Mouse (Mus musculus) intestine, embryonic 14.5 days (tissue): ENCODE data around the gene Frmd4b. TPM values are rescaled to one million over a fixed set of nuclear protein-coding genes. Genes with fewer than 3 reads are reported as not detected.

ENCODE experiments used
- ATAC-seq: fragments of 200-750 bp; cut with Nextera tagmentation; replicated peaks from 2 replicates; pipeline ENCODE4 v1.8.0; 2017; ENCODE audit warnings: low read depth, moderate number of reproducible peaks, moderate TSS enrichment, moderate library complexity; ENCODE audit not compliant: low FRiP score, low TSS enrichment
- DNase-seq: peaks from one replicate; pipeline ENCODE4 v3.0.0-alpha.2; 2018; ENCODE audit warnings: low spot score
- H3K27ac ChIP-seq: fragments of 300-500 bp; sonication (generic); 2 replicates; pipeline ENCODE4 v1.5.1; 2014; ENCODE audit warnings: low read depth, mild to moderate bottlenecking, control low read depth
- H3K27me3 ChIP-seq: fragments of 300-500 bp; sonication (generic); replicated peaks from 2 replicates; pipeline ENCODE4 v1.6.1; 2014; ENCODE audit warnings: low read length, control low read depth; ENCODE audit not compliant: control insufficient read depth, insufficient read depth
- H3K36me3 ChIP-seq: fragments of 300-500 bp; sonication (generic); 2 replicates; pipeline ENCODE4 v1.6.1; 2014; ENCODE audit warnings: low read length, control low read depth; ENCODE audit not compliant: control insufficient read depth, insufficient read depth
- H3K4me1 ChIP-seq: fragments of 300-500 bp; sonication (generic); replicated peaks from 2 replicates; pipeline ENCODE4 v1.6.1; 2014; ENCODE audit warnings: low read length, control low read depth, mixed read lengths; ENCODE audit not compliant: control insufficient read depth, insufficient read depth
- H3K4me2 ChIP-seq: fragments of 300-500 bp; sonication (generic); 2 replicates; pipeline ENCODE4 v1.6.1; 2014; ENCODE audit warnings: low read length
- H3K4me3 ChIP-seq: fragments of 300-500 bp; sonication (generic); 2 replicates; pipeline ENCODE4 v1.5.1; 2014; ENCODE audit warnings: low read depth, low read length, control low read depth, mixed read lengths
- H3K9ac ChIP-seq: fragments of 300-500 bp; sonication (generic); 2 replicates; pipeline ENCODE4 v1.6.1; 2014; ENCODE audit warnings: mild to moderate bottlenecking, low read length
- H3K9me3 ChIP-seq: fragments of 300-500 bp; sonication (generic); 2 replicates; pipeline ENCODE4 v1.6.1; 2016; ENCODE audit warnings: low read length, control low read depth; ENCODE audit not compliant: control insufficient read depth
- WGBS: fragments of 180-500 bp; shearing (Covaris S2); extraction: QIAGEN DNeasy Blood & Tissue Kit; methylation state at CpG from one replicate; pipeline ENCODE4 v1.1.7; 2014; 5-methylcytosine and 5-hydroxymethylcytosine counted together
- polyA plus RNA-seq: library from polyadenylated mRNA; unstranded; fragments of >200 nt; fragmentation: Nextera tagmentation; extraction: Ambion mirVana; gene quantifications from 2 replicates; pipeline ENCODE4 v1.2.1, GENCODE M21; 2014

Frmd4b gene
- polyA plus RNA-seq, 1 experiment from 2014 or later, result 17.1 TPM

DNA sequence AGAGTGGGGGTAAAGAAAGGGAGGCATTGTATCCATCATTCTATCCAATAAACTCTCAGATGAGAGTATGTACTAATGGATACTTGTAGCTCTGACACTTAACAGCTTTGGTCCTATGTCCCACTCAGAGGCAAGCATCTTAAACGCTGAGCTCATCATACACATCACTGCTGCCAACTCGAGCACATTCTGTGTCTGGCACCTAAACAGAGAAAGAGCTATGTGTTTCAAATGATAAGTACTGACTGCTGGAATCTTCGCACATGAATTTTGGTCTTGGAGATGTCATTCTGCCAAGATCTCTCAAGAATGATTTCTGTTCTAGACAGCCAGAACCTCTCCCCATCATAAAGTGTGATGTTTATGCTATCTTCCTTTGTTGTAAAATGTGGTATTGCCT, 284.0 kb downstream of the Frmd4b start:
- Histone ChIP-seq H3K36me3 (no peaks in the 10 kb centered on the region), H3K9ac (no peak overlapping the region), H3K9me3 (no peaks in the 10 kb centered on the region), H3K27me3 (no peaks in the 10 kb centered on the region), H3K4me3 (no peak overlapping the region), H3K4me2 (no peak overlapping the region), H3K27ac (no peak overlapping the region), H3K4me1 (no peaks in the 10 kb centered on the region)
- 71% methylated on average over 3 of the region's 3 CpGs for WGBS
- ATAC-seq (no peak), DNase-seq (no peak)

DNA sequence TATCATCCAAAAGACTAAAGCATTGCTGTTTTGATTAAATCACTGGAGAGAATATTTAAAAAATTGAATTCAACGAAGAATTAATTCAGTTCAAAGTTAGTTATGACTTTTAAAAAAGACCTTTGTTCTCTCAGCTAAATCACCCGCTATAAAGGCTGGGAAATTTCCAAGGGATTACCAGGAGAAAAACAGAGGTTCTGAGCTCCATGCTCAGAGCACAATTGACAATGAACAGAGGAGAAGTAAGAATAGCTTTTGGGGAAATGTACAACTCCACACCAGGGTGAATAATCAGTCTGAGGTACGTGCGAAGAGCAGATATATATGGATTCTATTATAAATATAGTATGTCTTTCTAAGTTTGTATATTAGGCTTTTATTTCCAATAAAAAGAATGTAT, 293.4 kb downstream of the Frmd4b start:
- DNase-seq (no peak), ATAC-seq (no peak)
- 81% methylated on average over 4 of the region's 4 CpGs for WGBS
- 0 out of 2 replicates have a peak, but pooled peaks cover 4% of the 10 kb centered on the region for H3K36me3 ChIP-seq
- no peak overlapping the region for H3K4me3 ChIP-seq
- H3K4me2 ChIP-seq, result no peak overlapping the region
- H3K9me3 ChIP-seq, result no peaks in the 10 kb centered on the region
- no peaks in the 10 kb centered on the region for H3K4me1 ChIP-seq
- no peak overlapping the region for H3K9ac ChIP-seq
- H3K27me3 ChIP-seq, result no peaks in the 10 kb centered on the region
- no peak overlapping the region for H3K27ac ChIP-seq

DNA sequence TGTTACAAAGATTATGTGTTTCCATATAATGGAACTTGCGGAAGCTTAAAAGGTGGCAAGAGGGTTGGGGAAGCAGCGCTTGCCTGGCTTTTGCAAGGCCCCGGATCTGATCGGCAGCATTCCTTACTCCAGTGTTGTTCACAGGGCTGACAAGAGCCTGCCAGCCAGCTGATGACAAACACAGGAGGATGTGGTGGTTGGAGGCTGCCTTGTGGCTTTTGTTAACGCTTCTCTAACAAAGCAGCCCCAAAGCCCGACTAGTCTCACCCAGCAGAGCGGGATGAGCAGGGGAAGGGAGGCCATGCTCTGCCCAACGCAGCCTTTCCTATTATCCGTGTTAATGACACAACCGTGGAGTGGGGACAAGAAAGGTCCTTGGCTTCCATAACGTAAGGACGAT, 295.2 kb downstream of the Frmd4b start:
- Histone ChIP-seq H3K36me3 (0 out of 2 replicates have a peak, but pooled peaks cover 4% of the 10 kb centered on the region), H3K9me3 (no peaks in the 10 kb centered on the region)
- ATAC-seq, result no peak

DNA sequence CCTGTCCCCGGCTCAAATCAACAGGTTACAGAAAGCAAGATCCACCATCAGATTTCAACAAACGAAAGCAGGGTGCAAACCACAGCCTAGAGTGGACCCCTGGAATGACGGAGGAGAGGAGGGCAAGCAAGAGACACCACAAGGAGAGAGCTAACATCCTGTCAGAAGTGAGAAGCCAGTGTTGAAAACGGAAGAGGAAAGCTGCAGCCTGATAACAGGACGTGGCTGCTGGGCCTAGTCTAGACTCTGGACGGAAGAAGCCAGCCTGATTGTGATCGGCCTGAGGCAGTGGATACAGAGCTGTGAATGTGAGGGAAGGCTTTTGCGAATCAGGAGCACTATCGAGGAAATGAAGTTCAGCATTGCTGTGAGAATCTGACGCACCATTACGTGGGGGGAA, 296.2 kb downstream of the Frmd4b start:
- Histone ChIP-seq H3K9ac (no peak overlapping the region), H3K9me3 (no peaks in the 10 kb centered on the region), H3K36me3 (0 out of 2 replicates have a peak, but pooled peaks cover 4% of the 10 kb centered on the region), H3K27me3 (no peaks in the 10 kb centered on the region), H3K4me2 (no peak overlapping the region), H3K4me3 (no peak overlapping the region), H3K4me1 (no peaks in the 10 kb centered on the region), H3K27ac (no peak overlapping the region)
- no peak for DNase-seq
- WGBS, result 73% methylated on average over 11 of the region's 11 CpGs
- no peak for ATAC-seq

More for the DNA sequence above, 295.2 kb downstream of the Frmd4b start:
- Histone ChIP-seq H3K27ac (no peak overlapping the region), H3K4me2 (no peak overlapping the region), H3K9ac (no peak overlapping the region), H3K4me1 (no peaks in the 10 kb centered on the region), H3K4me3 (no peak overlapping the region), H3K27me3 (no peaks in the 10 kb centered on the region)
- WGBS, result 84% methylated on average over 12 of the region's 12 CpGs
- no peak for DNase-seq

DNA sequence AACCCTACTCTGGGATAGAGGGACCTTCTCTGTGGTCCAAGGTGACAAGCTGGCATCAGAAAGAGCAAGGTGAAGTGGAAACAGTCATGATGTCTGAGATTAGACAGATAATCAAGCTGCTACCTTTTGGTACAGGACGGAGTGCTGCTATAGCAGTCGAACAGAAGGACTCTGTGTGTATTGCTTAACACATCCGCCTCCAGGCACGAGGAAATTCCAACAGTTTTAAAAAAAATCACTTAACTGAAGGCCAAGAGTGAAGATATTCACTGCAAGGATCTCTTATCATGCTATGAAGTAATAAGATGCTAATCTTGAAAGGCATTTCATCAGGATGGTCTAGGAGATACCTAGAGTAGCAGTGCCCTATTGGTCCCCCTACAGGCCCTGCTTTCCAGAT, 298.3 kb downstream of the Frmd4b start:
- DNase-seq, result no peak
- H3K4me3 ChIP-seq, result no peak overlapping the region
- no peaks in the 10 kb centered on the region for H3K4me1 ChIP-seq
- 81% methylated on average over 4 of the region's 4 CpGs for WGBS
- H3K27ac ChIP-seq, result no peak overlapping the region
- H3K27me3 ChIP-seq, result no peaks in the 10 kb centered on the region
- no peaks in the 10 kb centered on the region for H3K9me3 ChIP-seq
- no peaks in the 10 kb centered on the region for H3K36me3 ChIP-seq
- H3K9ac ChIP-seq, result no peak overlapping the region
- ATAC-seq, result no peak
- no peak overlapping the region for H3K4me2 ChIP-seq

DNA sequence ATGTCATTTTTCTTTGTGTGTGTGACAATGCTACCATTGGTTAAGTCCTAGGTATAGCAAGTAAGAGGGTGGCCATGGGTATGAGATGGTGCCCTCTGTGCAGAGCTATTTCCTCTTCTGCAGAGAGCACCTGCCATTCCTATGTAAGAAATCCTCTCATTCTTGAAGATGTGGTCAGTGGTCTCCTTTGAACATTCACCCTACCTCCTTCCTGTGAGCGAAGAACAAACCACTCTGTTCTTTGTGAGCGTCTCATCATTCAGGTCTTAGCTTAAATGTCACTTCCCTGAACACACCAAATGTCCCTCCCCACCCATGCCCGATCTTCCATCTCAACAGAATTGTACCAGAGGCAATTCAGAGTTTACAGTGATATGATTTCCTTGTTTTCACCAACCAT, 299.4 kb downstream of the Frmd4b start:
- Histone ChIP-seq H3K4me2 (no peak overlapping the region), H3K27me3 (no peaks in the 10 kb centered on the region), H3K9ac (no peak overlapping the region), H3K36me3 (no peaks in the 10 kb centered on the region), H3K9me3 (no peaks in the 10 kb centered on the region), H3K4me3 (no peak overlapping the region), H3K4me1 (peaks cover under 1% of the 10 kb centered on the region; the same call in 1 of the 2 replicates), H3K27ac (no peak overlapping the region)
- ATAC-seq, result no peak
- 85% methylated on average over 3 of the region's 3 CpGs for whole genome bisulfite sequencing
- no peak for DNase-seq

DNA sequence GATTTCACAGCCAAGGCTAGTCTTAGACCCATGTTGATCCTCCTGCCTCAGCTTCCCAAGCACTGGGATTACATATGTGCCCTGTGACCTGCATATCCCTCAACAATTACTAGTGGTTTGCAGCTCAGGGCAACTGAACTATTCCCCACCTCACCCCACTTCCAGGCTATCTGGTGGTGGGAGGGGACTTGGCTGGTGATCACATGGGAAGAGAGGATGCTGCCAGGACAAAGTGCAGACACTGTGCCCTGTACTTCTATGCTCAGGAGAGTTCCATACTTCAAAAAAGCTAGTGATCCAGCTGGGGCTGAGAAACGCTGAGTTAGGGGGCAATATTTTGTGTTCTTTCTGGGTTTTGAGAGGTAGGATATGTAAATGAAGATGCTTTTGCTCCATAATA, 300.6 kb downstream of the Frmd4b start:
- ATAC-seq, result no peak
- no peak overlapping the region for H3K27ac ChIP-seq
- H3K4me3 ChIP-seq, result no peak overlapping the region
- no peaks in the 10 kb centered on the region for H3K36me3 ChIP-seq
- H3K9ac ChIP-seq, result no peak overlapping the region
- H3K4me1 ChIP-seq, result peaks cover 11% of the 10 kb centered on the region
- no peak for DNase-seq
- H3K4me2 ChIP-seq, result no peak overlapping the region
- no peaks in the 10 kb centered on the region for H3K9me3 ChIP-seq
- H3K27me3 ChIP-seq, result no peaks in the 10 kb centered on the region
- 81% methylated on average over 1 of the region's 1 CpGs for WGBS

DNA sequence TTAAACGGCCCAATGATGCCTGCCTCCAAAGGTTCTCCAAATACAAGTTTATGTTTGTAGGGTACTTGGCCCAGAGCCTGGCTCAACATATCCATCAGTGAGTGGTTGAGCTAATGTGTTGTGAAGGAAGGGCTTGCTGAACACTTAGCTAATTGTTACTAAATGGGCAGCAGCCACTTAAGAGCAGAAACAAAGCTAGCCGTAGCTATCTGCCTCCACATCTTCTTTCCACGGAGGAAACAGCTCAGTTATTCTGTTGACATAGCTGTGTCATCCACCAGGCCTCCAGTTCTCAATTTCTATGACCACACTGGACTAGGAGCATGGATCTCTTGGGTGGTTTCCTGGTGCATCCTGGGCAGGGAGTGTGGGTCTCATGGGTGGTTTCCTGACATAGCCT, 302.0 kb downstream of the Frmd4b start:
- DNase-seq, result no peak
- no peaks in the 10 kb centered on the region for H3K36me3 ChIP-seq
- 73% methylated on average over 3 of the region's 3 CpGs for WGBS

DNA sequence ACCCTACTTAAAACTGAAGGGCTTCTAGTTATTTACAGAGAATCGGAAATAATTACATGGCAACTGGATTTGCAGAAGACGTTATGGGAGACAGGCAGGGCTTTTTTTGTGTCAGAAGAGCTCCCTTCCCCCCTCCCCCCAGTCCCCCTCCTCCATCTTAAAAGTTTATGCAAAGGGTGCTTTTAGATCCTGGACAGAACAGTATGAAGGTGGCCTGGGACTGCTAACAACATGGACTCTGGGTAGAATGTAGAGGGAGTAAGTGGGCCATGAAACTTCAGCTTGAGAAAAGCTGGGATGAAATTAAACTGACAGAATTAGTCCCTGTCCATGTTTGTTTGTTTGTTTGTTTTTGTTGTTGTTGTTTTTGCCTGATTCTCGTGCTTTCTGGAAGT, 304.8 kb downstream of the Frmd4b start:
- H3K4me1 ChIP-seq, result peaks cover 21% of the 10 kb centered on the region
- peak overlapping the region; percentile 69; the same call in 1 of the 2 replicates for H3K27ac ChIP-seq
- ATAC-seq, result no peak; the same call in 1 of the 2 replicates
- peak overlapping the region; percentile 45 for H3K4me3 ChIP-seq
- H3K9ac ChIP-seq, result peak overlapping the region; percentile 51; the same call in 1 of the 2 replicates
- no peaks in the 10 kb centered on the region for H3K36me3 ChIP-seq
- H3K9me3 ChIP-seq, result no peaks in the 10 kb centered on the region
- WGBS, result 6% methylated on average over 3 of the region's 3 CpGs
- DNase-seq, result no peak
- no peaks in the 10 kb centered on the region for H3K27me3 ChIP-seq
- H3K4me2 ChIP-seq, result peak overlapping the region; percentile 88

More for the DNA sequence above, 302.0 kb downstream of the Frmd4b start:
- Histone ChIP-seq H3K9ac (no peak overlapping the region), H3K4me1 (peaks cover 21% of the 10 kb centered on the region), H3K9me3 (no peaks in the 10 kb centered on the region), H3K4me3 (no peak overlapping the region), H3K27me3 (no peaks in the 10 kb centered on the region), H3K4me2 (no peak overlapping the region), H3K27ac (no peak overlapping the region)
- no peak for ATAC-seq
